Mouse (Mus musculus): ENCODE measurements around the gene Ehd3.

DNA sequence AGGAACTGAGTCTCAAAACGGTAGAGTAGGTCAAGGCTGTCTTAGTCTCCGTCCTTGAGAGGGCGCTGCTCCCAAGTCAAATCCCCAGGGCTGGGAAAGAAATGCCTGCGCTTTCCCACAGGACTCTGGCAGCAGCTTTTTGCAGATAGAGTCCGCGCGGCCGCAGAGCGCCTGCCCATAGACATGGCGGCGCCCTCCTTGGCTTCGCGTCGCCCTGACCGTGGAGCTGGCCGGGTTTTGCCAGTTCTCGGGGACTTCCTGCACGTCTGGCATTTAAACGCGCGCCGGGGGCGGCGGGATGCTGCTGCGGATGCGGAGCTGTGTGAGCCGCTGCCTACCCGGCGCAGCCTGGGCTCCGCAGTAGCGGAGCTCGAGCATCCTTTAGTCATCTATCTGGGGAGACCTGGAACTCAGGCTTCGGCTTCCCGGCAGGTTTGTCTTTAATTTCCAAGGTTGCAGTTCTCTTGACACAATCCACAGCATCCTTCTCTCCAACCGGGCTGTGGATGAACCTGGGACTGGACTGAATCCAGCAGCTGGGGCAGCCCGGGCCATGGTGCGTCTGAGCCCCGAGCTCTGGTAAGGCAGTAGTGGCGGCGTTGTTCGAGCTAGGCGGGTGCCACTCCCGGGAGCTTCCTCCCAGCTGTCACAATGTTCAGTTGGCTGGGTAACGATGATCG is 798 bp downstream of the Ehd3 start:
- TF ChIP-seq CTCF (IDR thresholded peaks at IDR 0.05; ENCODE audit: low read depth, low read length) = no peak
- no peak for TF ChIP-seq POLR2A (IDR thresholded peaks at IDR 0.05; ENCODE audit: borderline replicate concordance, low read depth, low read length)
